Comparison of ENCODE assay signal across 16 mouse cellular contexts in the genomic region with DNA sequence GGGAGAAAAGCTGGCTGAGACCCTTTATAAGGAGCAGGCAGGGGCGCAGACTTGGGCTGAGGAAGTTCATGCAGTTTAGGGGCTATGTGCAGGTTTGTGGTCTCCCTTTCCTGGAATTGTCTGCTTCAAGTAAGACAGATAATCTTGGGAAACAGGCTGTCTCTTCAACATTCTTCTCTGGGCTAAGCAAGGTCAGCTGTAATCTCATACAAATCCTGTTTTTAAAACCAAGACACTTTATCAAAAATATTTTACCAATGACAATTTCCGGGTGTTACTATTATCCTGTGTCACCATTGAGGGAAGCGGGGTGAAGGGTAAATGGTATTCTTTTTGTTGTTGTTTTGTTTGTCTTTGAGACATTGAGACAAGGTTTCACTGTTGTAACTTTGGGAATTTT. TPM values are rescaled to one million over a fixed set of nuclear protein-coding genes. Genes with fewer than 3 reads are reported as not detected.
A peak's percentile ranks its signal among the peaks of the same experiment; 100 is the strongest.
DNase-seq lines count a peak whose midpoint lies in the region; ATAC-seq and TF ChIP-seq lines count a peak whose summit lies in the region.
"Had no signal": no experiment of that assay in that cellular context is flagged by ENCODE, and none has a peak within 500 bp of the region (broad histone marks: within the 10 kb centered on the region; RNA-seq: fewer than 3 reads in every experiment).

No protein-coding gene starts in this region.

- no peak for TF ChIP-seq EP300 in liver, postnatal 0 days (IDR thresholded peaks at IDR 0.05; ENCODE audit: low read depth)
- TF ChIP-seq EP300 in MEL (IDR thresholded peaks at IDR 0.05; ENCODE audit: low read depth in 1 of 2, low read length in 2 of 2), result peak in 1 of 2 experiments; percentile 32; a peak in 2 of 4 replicates

- no peak for TF ChIP-seq CTCF in liver, adult 2 months (IDR thresholded peaks at IDR 0.05; ENCODE audit: low read depth, low read length)
- no peak for TF ChIP-seq CTCF in liver, postnatal 0 days (IDR thresholded peaks at IDR 0.05; ENCODE audit: low read depth)
- TF ChIP-seq CTCF in MEL (IDR thresholded peaks at IDR 0.05 in 2 of 3, conservative IDR thresholded peaks at IDR 0.05 in 1 of 3; ENCODE audit: control insufficient read depth in 1 of 3, insufficient read depth in 1 of 3, low read depth in 2 of 3, low read length in 3 of 3, poor library complexity in 1 of 3, severe bottlenecking in 1 of 3), result no peak

- H3K9ac ChIP-seq in heart, embryonic 15.5 days, result no peak overlapping the region
- H3K9ac ChIP-seq in liver, adult 2 months (ENCODE audit: low read depth, low read length), result no peak overlapping the region
- no peak overlapping the region for H3K9ac ChIP-seq in liver, postnatal 0 days (replicated peaks)
- H3K9ac ChIP-seq in MEL (ENCODE audit: control insufficient read depth, low read depth, low read length, poor library complexity, severe bottlenecking), result peak overlapping the region; percentile 37; the same call in 1 of the 2 replicates
- no peak overlapping the region for H3K9ac ChIP-seq in liver, embryonic 15.5 days
- H3K9ac ChIP-seq: forebrain, embryonic 13.5 days; forebrain, postnatal 0 days; hindbrain, embryonic 15.5 days had no signal

- no peak for TF ChIP-seq RAD21 in MEL (IDR thresholded peaks at IDR 0.05; ENCODE audit: low read depth, low read length)

- DNase-seq in heart, postnatal 10 days, result no peak
- peak; percentile 22 for DNase-seq in liver, adult 2 months (ENCODE audit: extremely low read depth, low read depth, low spot score)
- no peak for DNase-seq in liver, postnatal 0 days
- peak; percentile 54 for DNase-seq in MEL (ENCODE audit: low read depth, low spot score)
- DNase-seq in left cerebral cortex, postnatal 36 days (ENCODE audit: low spot score in 2 of 2), result no peak
- DNase-seq: adrenal gland, adult 8-10 months; gastrocnemius, postnatal 14 days; heart, adult 2 months; heart, postnatal 36 days had no signal

- H3K4me2 ChIP-seq in heart, embryonic 15.5 days, result no peak overlapping the region
- H3K4me2 ChIP-seq in liver, postnatal 0 days (ENCODE audit: low read depth, low read length), result no peak overlapping the region
- no peak overlapping the region; the same call in 1 of the 2 replicates for H3K4me2 ChIP-seq in liver, embryonic 15.5 days

- no peaks in the 10 kb centered on the region for H3K27me3 ChIP-seq in heart, embryonic 15.5 days
- no peaks in the 10 kb centered on the region for H3K27me3 ChIP-seq in liver, adult 2 months (ENCODE audit: control insufficient read depth, insufficient read depth, low read length)
- H3K27me3 ChIP-seq in liver, postnatal 0 days (ENCODE audit: insufficient read depth, low read length), result no peaks in the 10 kb centered on the region
- H3K27me3 ChIP-seq in MEL (ENCODE audit: control insufficient read depth in 1 of 2, insufficient read depth in 2 of 2, low read length in 2 of 2), result no peaks in the 10 kb centered on the region
- H3K27me3 ChIP-seq in liver, embryonic 15.5 days, result no peaks in the 10 kb centered on the region
- H3K27me3 ChIP-seq: hindbrain, embryonic 15.5 days had no signal

- TF ChIP-seq POLR2A in liver, adult 2 months (IDR thresholded peaks at IDR 0.05; ENCODE audit: extremely low read depth, insufficient read depth, low read length), result no peak
- TF ChIP-seq POLR2A in MEL (IDR thresholded peaks at IDR 0.05; ENCODE audit: control insufficient read depth in 1 of 2, insufficient read depth in 1 of 2, low read depth in 1 of 2, low read length in 2 of 2, poor library complexity in 1 of 2), result no peak

- intact Hi-C loops in heart, postnatal 10 days (cut with DNase I), result no loop called here
- intact Hi-C loops in left cerebral cortex, postnatal 36 days (cut with DNase I), result no loop called here

- H3K4me1 ChIP-seq in heart, embryonic 15.5 days (replicated peaks), result peaks cover 28% of the 10 kb centered on the region
- peaks cover 16% of the 10 kb centered on the region; the same call in 1 of the 2 replicates for H3K4me1 ChIP-seq in liver, adult 2 months (ENCODE audit: control insufficient read depth, insufficient read depth, low read length)
- H3K4me1 ChIP-seq in liver, postnatal 0 days (ENCODE audit: insufficient read depth), result peaks cover 25% of the 10 kb centered on the region
- H3K4me1 ChIP-seq in MEL (ENCODE audit: control insufficient read depth in 1 of 2, insufficient read depth in 2 of 2, low read length in 2 of 2), result peaks cover 24 to 46% of the 10 kb centered on the region in 2 experiments
- peaks cover 57% of the 10 kb centered on the region for H3K4me1 ChIP-seq in liver, embryonic 15.5 days (replicated peaks)

- WGBS in heart, embryonic 15.5 days, result 54% methylated on average over 3 of the region's 3 CpGs
- WGBS in liver, adult 2 months, result 74% methylated on average over 3 of the region's 3 CpGs
- WGBS in liver, postnatal 0 days (ENCODE audit: insufficient replicate concordance), result 57% methylated on average over 3 of the region's 3 CpGs
- WGBS in liver, embryonic 15.5 days (ENCODE audit: insufficient replicate concordance), result 31% methylated on average over 3 of the region's 3 CpGs

- peak overlapping the region; percentile 43; the same call in 1 of the 2 replicates for H3K27ac ChIP-seq in heart, embryonic 15.5 days
- peak overlapping the region; percentile 66 for H3K27ac ChIP-seq in liver, adult 2 months (replicated peaks; ENCODE audit: insufficient read depth, low read depth, low read length)
- H3K27ac ChIP-seq in liver, postnatal 0 days (ENCODE audit: low read depth), result no peak overlapping the region
- H3K27ac ChIP-seq in MEL (ENCODE audit: control insufficient read depth, low read depth, low read length), result 0 out of 2 replicates have a peak overlapping the region, but pooled peaks have one; percentile 2
- peak overlapping the region; percentile 54; the same call in 1 of the 2 replicates for H3K27ac ChIP-seq in liver, embryonic 15.5 days (replicated peaks)
- H3K27ac ChIP-seq: embryonic facial prominence, embryonic 10.5 days; forebrain, embryonic 13.5 days; heart, adult 2 months; hindbrain, embryonic 15.5 days had no signal

- no peaks in the 10 kb centered on the region for H3K9me3 ChIP-seq in heart, embryonic 15.5 days (replicated peaks)
- H3K9me3 ChIP-seq in liver, postnatal 0 days (ENCODE audit: low read length), result no peaks in the 10 kb centered on the region
- no peaks in the 10 kb centered on the region for H3K9me3 ChIP-seq in MEL (replicated peaks; ENCODE audit: insufficient read depth, low read length)
- no peaks in the 10 kb centered on the region for H3K9me3 ChIP-seq in liver, embryonic 15.5 days (replicated peaks)
- H3K9me3 ChIP-seq: embryonic facial prominence, embryonic 10.5 days; forebrain, embryonic 13.5 days; hindbrain, embryonic 15.5 days had no signal

- peaks cover 21% of the 10 kb centered on the region; the same call in 1 of the 2 replicates for H3K79me2 ChIP-seq in liver, adult 2 months (ENCODE audit: control insufficient read depth, insufficient read depth, low read length)
- peaks cover 14% of the 10 kb centered on the region for H3K79me2 ChIP-seq in MEL (ENCODE audit: control insufficient read depth, insufficient read depth, low read length, poor library complexity)

- no peaks in the 10 kb centered on the region; the same call in 1 of the 2 replicates for H3K36me3 ChIP-seq in heart, embryonic 15.5 days
- H3K36me3 ChIP-seq in liver, adult 2 months (ENCODE audit: control insufficient read depth, insufficient read depth, low read length), result no peaks in the 10 kb centered on the region
- H3K36me3 ChIP-seq in liver, postnatal 0 days (replicated peaks; ENCODE audit: insufficient read depth, low read length), result 0 out of 2 replicates have a peak, but pooled peaks cover 5% of the 10 kb centered on the region
- H3K36me3 ChIP-seq in MEL (ENCODE audit: control insufficient read depth in 1 of 2, insufficient read depth in 2 of 2, low read length in 2 of 2), result peaks cover 0 to 46% of the 10 kb centered on the region in 2 experiments; a peak in 2 of 4 replicates
- H3K36me3 ChIP-seq in liver, embryonic 15.5 days (replicated peaks), result peaks cover 11% of the 10 kb centered on the region; the same call in 1 of the 2 replicates

- H3K4me3 ChIP-seq in heart, embryonic 15.5 days, result no peak overlapping the region
- H3K4me3 ChIP-seq in liver, adult 2 months (ENCODE audit: insufficient read depth, low read depth, low read length), result no peak overlapping the region
- no peak overlapping the region for H3K4me3 ChIP-seq in liver, postnatal 0 days (ENCODE audit: low read depth, low read length)
- peak overlapping the region; percentile 16; a peak in 1 of 4 replicates for H3K4me3 ChIP-seq in MEL (ENCODE audit: control insufficient read depth in 1 of 2, insufficient read depth in 1 of 2, low read depth in 2 of 2, low read length in 2 of 2)
- H3K4me3 ChIP-seq in liver, embryonic 15.5 days (replicated peaks), result no peak overlapping the region
- H3K4me3 ChIP-seq: forebrain, embryonic 13.5 days; heart, adult 2 months; hindbrain, embryonic 15.5 days had no signal

- no peak for ATAC-seq in heart, embryonic 15.5 days (replicated peaks; ENCODE audit: insufficient number of reproducible peaks, insufficient read depth, low FRiP score, low read depth)
- ATAC-seq in liver, postnatal 0 days, result no peak
- ATAC-seq in liver, embryonic 15.5 days (ENCODE audit: insufficient read depth), result no peak
- ATAC-seq: forebrain, embryonic 13.5 days had no signal

RNA-seq across cellular contexts. Expression of a gene that starts 1.8 kb away (rescaled TPM):
- polyA plus RNA-seq in heart, embryonic 15.5 days (2015; fragmentation: Nextera tagmentation; extraction: Ambion mirVana), result 32.1 and 44.9 TPM in 2 replicates
- 10 to 100 TPM; 46.8 to 50.9 TPM for total RNA-seq in heart, postnatal 10 days (2021)
- total RNA-seq in liver, adult 2 months (2014; rRNA removed), result 30.1 and 41.2 TPM in 2 replicates
- 46.7 and 48.8 TPM in 2 replicates for polyA plus RNA-seq in liver, adult 2 months (2012; rRNA removed)
- polyA plus RNA-seq in liver, postnatal 0 days (2015; fragmentation: Nextera tagmentation; extraction: Ambion mirVana), result 40.7 and 46.3 TPM in 2 replicates
- 55.1 and 60.1 TPM in 2 replicates for total RNA-seq in MEL (2012; rRNA removed)
- 10 to 100 TPM in 1 of 2 experiments, not detected in 1; 79.3 TPM for polyA plus RNA-seq in MEL (2012; ENCODE audit: insufficient read depth in 1 of 2, insufficient read length in 2 of 2, low read depth in 1 of 2, low replicate concordance in 2 of 2, missing spikeins in 1 of 2)
- polyA plus RNA-seq in liver, embryonic 15.5 days (2015; fragmentation: Nextera tagmentation; extraction: Ambion mirVana), result 76.7 and 81.9 TPM in 2 replicates
- total RNA-seq in left cerebral cortex, postnatal 36 days (2021), result 100 to 1,000 TPM; 145 to 153 TPM

RNA-seq across cellular contexts. Expression of a gene that starts 36.9 kb away (rescaled TPM):
- polyA plus RNA-seq in heart, embryonic 15.5 days (2015; fragmentation: Nextera tagmentation; extraction: Ambion mirVana), result 0.13 and 0.60 TPM in 2 replicates
- total RNA-seq in heart, postnatal 10 days (2021), result under 1 TPM in 1 of 2 experiments, not detected in 1; 0.07 TPM
- total RNA-seq in liver, adult 2 months (2014; rRNA removed), result 0.09 and 0.20 TPM in 2 replicates
- polyA plus RNA-seq in liver, adult 2 months (2012; rRNA removed), result 0.06 TPM in 1 of 2 replicates, not detected in the other
- 0.16 and 0.18 TPM in 2 replicates for polyA plus RNA-seq in liver, postnatal 0 days (2015; fragmentation: Nextera tagmentation; extraction: Ambion mirVana)
- total RNA-seq in MEL (2012; rRNA removed), result not detected in 2 replicates
- polyA plus RNA-seq in MEL (2012; ENCODE audit: insufficient read depth in 1 of 2, insufficient read length in 2 of 2, low read depth in 1 of 2, low replicate concordance in 2 of 2, missing spikeins in 1 of 2), result under 1 TPM in 1 of 2 experiments, not detected in 1; 0.03 TPM
- 0.07 and 0.10 TPM in 2 replicates for polyA plus RNA-seq in liver, embryonic 15.5 days (2015; fragmentation: Nextera tagmentation; extraction: Ambion mirVana)
- total RNA-seq in left cerebral cortex, postnatal 36 days (2021), result 10 to 100 TPM; 44.0 to 47.2 TPM
- total RNA-seq: gastrocnemius, adult 18-20 months; heart, postnatal 36 days had no signal

Comparison
In these comparisons a context has a peak if more than half of its experiments do, and no peak if none do; other contexts are left out.
1. DNase-seq: peak in liver, adult 2 months (single experiment) and MEL (single experiment); none in heart, postnatal 10 days (0 of 2), liver, postnatal 0 days (single experiment) and left cerebral cortex, postnatal 36 days (0 of 2).
2. H3K4me3 ChIP-seq: peak in MEL (2 of 2); none in heart, embryonic 15.5 days (single experiment), liver, adult 2 months (single experiment), liver, postnatal 0 days (single experiment) and liver, embryonic 15.5 days (single experiment).